In genomic region chr11:86583313-86583825, GRCm38 (mm10) we compare ENCODE assay signal across 20 mouse cellular contexts. TPM values are rescaled to one million over a fixed set of nuclear protein-coding genes. Genes with fewer than 3 reads are reported as not detected.
DNase-seq lines count a peak whose midpoint lies in the region; ATAC-seq lines count a peak whose summit lies in the region.
"Had no signal": no experiment of that assay in that cellular context is flagged by ENCODE, and none has a peak within 500 bp of the region (broad histone marks: within the 10 kb centered on the region; RNA-seq: fewer than 3 reads in every experiment).

No protein-coding gene starts in this region.

- H3K9me3 ChIP-seq in heart, embryonic 15.5 days (replicated peaks): no peaks in the 10 kb centered on the region
- H3K9me3 ChIP-seq: forebrain, embryonic 15.5 days; G1E; neural tube, embryonic 13.5 days had no signal

- peaks cover 47% of the 10 kb centered on the region for H3K79me2 ChIP-seq in macrophage (ENCODE audit: inconsistent target)

- DNase-seq in heart, postnatal 25 days (ENCODE audit: low spot score): no peak
- peak; percentile 56 for DNase-seq in A20 (ENCODE audit: low read depth, low spot score)
- peak; percentile 45 for DNase-seq in NIH3T3 (ENCODE audit: low read depth)
- no peak for DNase-seq in retina, embryonic 14.5 days (ENCODE audit: low spot score)
- DNase-seq in layer of hippocampus, adult 9-11 months: no peak
- DNase-seq: adrenal gland, adult 8-10 months; cerebellum, adult 11-12 months; heart, postnatal 14 days; kidney, adult 11 months; kidney, postnatal 14 days; lung, adult 2 months; right cerebral cortex, postnatal 25 days had no signal

- no peak overlapping the region for H3K4me3 ChIP-seq in heart, embryonic 15.5 days
- H3K4me3 ChIP-seq in macrophage (ENCODE audit: inconsistent target): peak overlapping the region; percentile 97
- H3K4me3 ChIP-seq: forebrain, embryonic 15.5 days; left cerebral cortex, adult 2 months; neural tube, embryonic 13.5 days had no signal

- no peaks in the 10 kb centered on the region for H3K36me3 ChIP-seq in heart, embryonic 15.5 days
- no peaks in the 10 kb centered on the region for H3K36me3 ChIP-seq in macrophage (ENCODE audit: inconsistent target)

- intact Hi-C loops in heart, postnatal 25 days (cut with DNase I): no loop called here

- peaks cover 57% of the 10 kb centered on the region for H3K4me1 ChIP-seq in heart, embryonic 15.5 days (replicated peaks)

- no peak for ATAC-seq in heart, embryonic 15.5 days (replicated peaks; ENCODE audit: insufficient number of reproducible peaks, insufficient read depth, low FRiP score, low read depth)
- no peak for ATAC-seq in megakaryocyte progenitor cell, adult 5-6 weeks (replicated peaks; ENCODE audit: poor library complexity)
- ATAC-seq: forebrain, embryonic 15.5 days had no signal

- H3K9ac ChIP-seq in heart, embryonic 15.5 days: no peak overlapping the region
- H3K9ac ChIP-seq: forebrain, embryonic 15.5 days; hindbrain, embryonic 14.5 days; neural tube, embryonic 13.5 days had no signal

- peak overlapping the region; percentile 73; the same call in 1 of the 2 replicates for H3K4me2 ChIP-seq in heart, embryonic 15.5 days
- H3K4me2 ChIP-seq: forebrain, embryonic 15.5 days; hindbrain, embryonic 14.5 days; neural tube, embryonic 13.5 days had no signal

- WGBS in heart, embryonic 15.5 days: 82% methylated on average over 3 of the region's 3 CpGs
- WGBS in macrophage (ENCODE audit: missing documents): 72% methylated on average over 3 of the region's 3 CpGs

- H3K27ac ChIP-seq in heart, embryonic 15.5 days: peak overlapping the region; percentile 87; the same call in 1 of the 2 replicates
- H3K27ac ChIP-seq in macrophage: peak overlapping the region; percentile 99
- H3K27ac ChIP-seq: forebrain, embryonic 15.5 days; hindbrain, embryonic 14.5 days; left cerebral cortex, adult 2 months; neural tube, embryonic 13.5 days had no signal

- no peaks in the 10 kb centered on the region for H3K27me3 ChIP-seq in heart, embryonic 15.5 days
- H3K27me3 ChIP-seq: forebrain, embryonic 15.5 days; neural tube, embryonic 13.5 days had no signal

RNA-seq across cellular contexts. Expression of gene Tubd1, which starts 38.6 kb away (rescaled TPM):
- 11.7 and 13.1 TPM in 2 replicates for polyA plus RNA-seq in heart, embryonic 15.5 days (2015; fragmentation: Nextera tagmentation; extraction: Ambion mirVana)
- 1 to 10 TPM; 4.6 to 4.8 TPM for total RNA-seq in heart, postnatal 25 days (2021)
- 10 to 100 TPM in 4 of 26 experiments, 1 to 10 TPM in 21, under 1 TPM in 1; 0.94 to 14.1 (median 6.1) TPM for total RNA-seq in macrophage (2018; cell fraction: chromatin; rRNA removed)
- 1 to 10 TPM; 1.9 to 6.5 (median 5.2) TPM for total RNA-seq in macrophage (2018; cell fraction: cytosol; rRNA removed)
- total RNA-seq in macrophage (2018; cell fraction: nucleus; rRNA removed): 10 to 100 TPM in 3 of 26 experiments, 1 to 10 TPM in 22, under 1 TPM in 1; 0.81 to 13.4 (median 6.3) TPM
- polyA plus RNA-seq in macrophage (2018): 4.1 to 5.8 TPM (median 4.5 TPM) in 3 replicates
- total RNA-seq in megakaryocyte progenitor cell, adult 5-6 weeks (2015): 7.0 and 15.0 TPM in 2 replicates
- total RNA-seq in megakaryocyte progenitor cell, adult 5-6 weeks (2017): 9.4 and 11.5 TPM in 2 replicates

RNA-seq across cellular contexts. Expression of gene Rps6kb1, which starts 38.8 kb away (rescaled TPM):
- polyA plus RNA-seq in heart, embryonic 15.5 days (2015; fragmentation: Nextera tagmentation; extraction: Ambion mirVana): 38.4 and 44.1 TPM in 2 replicates
- total RNA-seq in heart, postnatal 25 days (2021): 10 to 100 TPM; 19.1 to 19.2 TPM
- 10 to 100 TPM; 43.2 to 98.0 (median 75.0) TPM for total RNA-seq in macrophage (2018; cell fraction: chromatin; rRNA removed)
- 10 to 100 TPM; 10.8 to 18.2 (median 14.3) TPM for total RNA-seq in macrophage (2018; cell fraction: cytosol; rRNA removed)
- 10 to 100 TPM; 24.2 to 94.2 (median 46.2) TPM for total RNA-seq in macrophage (2018; cell fraction: nucleus; rRNA removed)
- polyA plus RNA-seq in macrophage (2018): 14.6 to 22.7 TPM (median 16.3 TPM) in 3 replicates
- total RNA-seq in megakaryocyte progenitor cell, adult 5-6 weeks (2015): 44.3 and 53.2 TPM in 2 replicates
- 34.1 and 48.6 TPM in 2 replicates for total RNA-seq in megakaryocyte progenitor cell, adult 5-6 weeks (2017)

Comparison
In these comparisons a context has a peak if more than half of its experiments do, and no peak if none do; other contexts are left out.
1. DNase-seq: peak in A20 (single experiment) and NIH3T3 (single experiment); none in heart, postnatal 25 days (single experiment), retina, embryonic 14.5 days (single experiment) and layer of hippocampus, adult 9-11 months (single experiment).